Mouse (Mus musculus) layer of hippocampus, adult 9-11 months (tissue): ENCODE results near the gene Lcp1.

Experiments used
- DNase-seq: peaks from one replicate; pipeline ENCODE4 v3.0.0; 2022

The Lcp1 gene

DNA sequence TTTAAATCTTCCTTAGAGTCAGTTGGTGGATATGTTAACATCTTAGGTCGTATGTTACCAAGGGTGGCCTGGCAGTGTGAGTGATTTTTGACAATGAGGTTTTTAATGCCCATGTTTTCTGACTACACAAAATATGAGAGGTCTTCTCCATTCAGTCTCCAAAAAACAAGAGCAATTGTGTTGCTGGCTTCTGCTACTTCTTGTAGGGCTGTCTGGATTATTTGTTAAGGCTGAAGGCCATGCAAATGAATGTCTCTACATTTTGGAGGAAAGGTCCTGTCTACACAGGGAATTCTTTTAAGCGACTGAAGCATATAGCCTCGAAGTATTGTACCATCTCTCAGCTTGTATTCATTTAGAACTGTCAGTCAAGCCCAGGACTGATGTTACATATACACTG lies 46.5 kb downstream of the Lcp1 start:
- DNase-seq = no peak

DNA sequence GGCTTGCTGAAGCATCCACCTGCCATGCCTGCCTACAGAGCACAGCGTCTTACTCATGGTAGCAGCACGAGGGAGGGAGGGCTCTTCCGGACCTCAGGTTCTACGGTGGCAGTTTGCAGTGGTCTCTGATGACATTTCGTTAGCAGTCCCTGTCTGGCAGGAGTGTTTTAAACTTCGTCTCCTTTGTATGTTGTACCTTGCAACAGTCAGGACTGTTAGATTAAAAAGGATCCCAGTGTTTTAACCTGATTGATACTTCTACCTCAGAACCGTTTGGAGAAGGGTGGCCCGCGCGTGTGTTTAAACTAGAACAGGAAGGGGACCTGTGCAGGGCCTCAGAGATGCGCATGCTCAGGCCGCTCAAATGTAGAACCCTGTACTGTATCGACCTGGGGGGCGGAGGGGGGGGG lies 47.5 kb downstream of the Lcp1 start:
- no peak for DNase-seq

DNA sequence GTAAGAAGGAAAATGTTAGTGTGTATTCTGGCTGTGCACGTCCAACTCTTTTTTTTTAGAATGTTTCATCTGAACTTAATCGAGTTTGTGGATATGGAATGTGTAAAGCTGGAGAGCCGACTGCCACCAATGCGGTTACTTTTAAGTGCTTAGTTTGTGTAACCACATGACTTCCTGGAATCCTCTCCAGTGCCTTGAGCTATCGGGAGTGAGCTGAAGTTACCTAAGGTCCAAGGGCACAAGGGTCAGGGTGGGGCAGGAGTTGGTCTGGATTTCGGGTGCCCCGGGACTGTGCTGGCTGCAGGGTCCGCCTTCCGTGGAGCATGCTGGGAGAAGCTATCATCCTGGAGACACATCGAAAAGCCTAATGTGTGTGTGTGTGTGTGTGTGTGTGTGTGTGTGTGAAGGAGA lies 47.9 kb downstream of the Lcp1 start:
- DNase-seq = no peak

DNA sequence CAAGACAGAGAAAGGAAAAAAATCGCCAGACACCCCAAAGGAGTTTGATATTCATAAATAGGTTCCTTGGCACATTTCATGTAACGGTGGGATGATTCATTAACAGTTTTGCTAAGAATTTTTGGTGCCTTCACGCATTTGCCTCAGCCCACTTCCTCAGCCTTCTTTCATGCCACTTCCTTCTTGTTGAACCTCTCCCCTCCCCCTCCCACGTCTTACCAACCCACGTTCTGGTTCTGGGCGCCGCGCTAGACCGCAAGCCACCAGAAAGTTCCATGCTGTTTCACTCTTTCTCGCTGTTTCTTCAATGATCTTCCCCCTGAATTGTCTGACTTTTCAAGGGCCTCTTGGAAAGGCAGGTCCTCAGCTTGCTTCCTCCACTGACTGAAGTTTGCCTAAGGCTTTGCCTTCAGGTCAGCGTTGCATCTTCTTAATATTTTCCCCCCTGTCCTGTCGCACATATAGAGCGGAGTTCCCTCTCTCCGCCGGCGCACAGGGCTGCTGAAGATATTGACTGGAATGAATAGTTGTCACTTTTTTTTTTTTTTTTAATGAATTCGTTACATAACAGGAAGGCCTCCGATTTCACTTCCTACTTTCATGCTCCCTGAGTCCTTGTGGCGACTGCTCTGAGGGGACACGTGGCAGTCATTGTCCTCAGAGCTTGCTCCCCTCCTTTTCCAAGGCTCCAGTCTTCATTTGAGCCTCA lies 48.5 kb downstream of the Lcp1 start:
- DNase-seq = peak; percentile 65

DNA sequence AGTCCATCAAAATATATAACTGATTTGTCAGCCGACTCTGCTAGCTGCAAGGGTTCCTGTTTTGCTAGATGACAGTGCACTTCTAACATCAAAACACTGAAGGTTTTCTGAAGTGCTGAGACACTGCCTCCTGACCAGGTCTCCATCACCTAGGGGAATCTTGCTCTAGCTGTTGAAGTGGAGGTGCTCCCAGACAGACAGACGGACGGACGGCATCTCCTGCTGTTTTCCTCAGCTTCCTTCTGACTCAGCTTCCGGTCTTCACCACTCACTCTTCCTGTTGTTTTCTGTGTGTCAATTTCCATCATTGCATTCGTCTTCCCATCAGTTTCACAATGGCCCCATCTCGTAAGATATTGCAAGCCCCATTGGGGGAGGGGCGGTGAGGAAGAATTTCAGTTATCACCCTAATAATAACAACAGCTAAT lies 49.7 kb downstream of the Lcp1 start:
- no peak for DNase-seq

DNA sequence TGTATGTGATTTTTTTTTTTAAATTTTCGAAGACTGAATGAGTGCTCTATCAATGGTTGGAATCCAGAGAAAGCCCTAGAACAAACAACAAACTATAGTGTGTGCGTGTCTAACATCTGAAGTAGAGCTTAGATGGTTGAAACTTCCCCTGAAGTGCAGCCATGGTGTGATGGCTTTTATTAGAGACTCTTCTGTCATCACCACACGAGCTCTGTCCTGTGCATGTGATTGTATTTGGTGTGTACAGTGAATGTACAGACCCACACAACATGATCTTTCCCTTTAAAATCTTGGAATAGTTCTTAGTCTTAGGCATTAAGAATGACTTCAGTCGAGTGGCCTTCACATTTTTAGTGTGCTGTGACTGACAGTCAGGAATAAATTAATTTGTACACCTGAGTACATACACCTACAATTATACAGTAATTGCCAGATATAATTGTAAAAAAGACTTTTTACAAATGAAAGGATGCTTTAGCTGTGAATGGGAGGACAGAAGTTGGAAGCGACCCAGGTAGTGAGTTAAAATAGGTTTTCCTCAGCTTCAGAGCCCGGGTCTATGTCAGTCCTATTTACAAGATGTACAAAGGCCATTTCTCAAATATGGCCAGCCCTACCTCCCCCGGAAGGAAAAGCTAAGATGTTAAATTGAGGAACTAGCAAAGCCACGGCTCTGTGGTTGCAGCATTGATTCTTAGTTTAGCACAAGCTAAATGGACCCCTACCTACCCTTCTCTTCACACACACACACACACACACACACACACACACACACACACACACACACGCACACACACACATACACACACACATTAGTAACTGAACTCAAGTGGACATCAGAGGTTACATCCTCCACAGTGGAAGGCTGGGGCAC lies 50.4 kb downstream of the Lcp1 start:
- DNase-seq = no peak

DNA sequence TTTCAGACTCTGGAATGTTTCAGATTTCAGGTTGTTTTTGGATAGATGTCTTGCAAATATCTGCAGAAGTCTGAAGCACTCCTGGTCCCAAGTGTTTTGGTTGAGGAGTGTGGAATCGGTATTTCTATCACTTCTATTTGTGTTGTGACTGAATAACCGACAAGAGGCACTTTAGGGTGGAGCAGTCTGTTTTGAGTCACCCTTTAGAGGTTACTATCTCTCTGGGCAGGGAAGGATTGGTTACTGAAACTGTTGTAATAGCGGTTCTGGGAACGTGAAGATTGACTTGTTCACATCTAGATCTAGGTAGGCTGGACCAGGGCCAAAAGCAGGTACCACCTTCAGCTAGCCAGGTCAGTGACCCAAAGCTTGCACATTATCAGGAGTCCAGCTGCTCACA lies 51.5 kb downstream of the Lcp1 start:
- DNase-seq = no peak

DNA sequence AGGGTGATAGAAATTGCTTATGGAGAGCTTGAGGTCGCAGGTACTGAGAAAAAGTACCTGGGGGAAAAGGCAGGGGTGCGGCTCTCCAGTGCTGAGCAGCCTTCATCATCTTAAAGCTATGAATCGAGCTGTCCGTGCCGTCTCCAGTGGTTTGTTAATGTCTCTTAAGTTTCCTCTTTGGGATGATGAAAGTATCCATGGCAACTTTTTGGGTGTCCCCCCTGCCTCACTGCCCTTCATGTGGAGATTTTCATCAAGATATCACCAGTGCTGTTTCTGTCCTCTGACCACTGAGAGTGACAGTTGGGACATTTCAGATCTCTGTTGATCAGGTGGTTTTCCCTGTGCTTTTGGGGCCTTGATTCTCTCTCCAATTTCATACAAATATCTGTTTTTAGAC lies 51.9 kb downstream of the Lcp1 start:
- no peak for DNase-seq

DNA sequence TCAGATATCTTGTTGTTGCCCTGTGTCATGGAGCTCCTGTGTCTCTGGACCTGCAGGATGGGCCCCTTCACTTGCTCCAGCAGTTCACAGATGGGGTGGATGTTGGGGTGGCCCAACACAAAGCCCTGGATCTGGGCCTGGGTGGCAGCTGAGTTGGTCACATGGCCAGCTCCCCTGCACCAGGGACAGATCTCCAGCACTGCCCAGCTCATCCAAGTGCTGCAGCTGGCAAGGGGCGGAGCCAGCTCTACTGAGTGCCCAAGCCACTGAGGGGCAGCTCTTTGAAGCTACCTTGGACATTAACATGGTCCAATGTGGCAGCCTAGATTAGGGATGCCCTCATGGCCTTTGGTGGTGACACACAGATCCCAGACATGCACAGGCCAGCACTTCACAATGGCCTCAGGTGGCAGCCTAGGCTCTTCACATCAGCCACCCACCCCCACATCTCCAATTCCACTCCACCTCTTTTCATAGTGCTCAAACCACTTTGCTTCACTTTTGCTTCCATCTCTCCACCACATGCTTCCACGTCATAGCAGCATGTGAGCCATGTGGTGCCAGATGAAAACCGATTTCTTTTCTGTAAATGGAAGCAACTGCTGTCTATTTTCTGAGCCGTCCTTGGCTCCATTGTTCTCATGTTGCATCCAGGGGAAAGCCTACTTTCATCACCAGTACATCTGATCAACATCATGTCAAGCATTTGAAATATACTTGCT lies 53.3 kb downstream of the Lcp1 start:
- peak; percentile 21 for DNase-seq

DNA sequence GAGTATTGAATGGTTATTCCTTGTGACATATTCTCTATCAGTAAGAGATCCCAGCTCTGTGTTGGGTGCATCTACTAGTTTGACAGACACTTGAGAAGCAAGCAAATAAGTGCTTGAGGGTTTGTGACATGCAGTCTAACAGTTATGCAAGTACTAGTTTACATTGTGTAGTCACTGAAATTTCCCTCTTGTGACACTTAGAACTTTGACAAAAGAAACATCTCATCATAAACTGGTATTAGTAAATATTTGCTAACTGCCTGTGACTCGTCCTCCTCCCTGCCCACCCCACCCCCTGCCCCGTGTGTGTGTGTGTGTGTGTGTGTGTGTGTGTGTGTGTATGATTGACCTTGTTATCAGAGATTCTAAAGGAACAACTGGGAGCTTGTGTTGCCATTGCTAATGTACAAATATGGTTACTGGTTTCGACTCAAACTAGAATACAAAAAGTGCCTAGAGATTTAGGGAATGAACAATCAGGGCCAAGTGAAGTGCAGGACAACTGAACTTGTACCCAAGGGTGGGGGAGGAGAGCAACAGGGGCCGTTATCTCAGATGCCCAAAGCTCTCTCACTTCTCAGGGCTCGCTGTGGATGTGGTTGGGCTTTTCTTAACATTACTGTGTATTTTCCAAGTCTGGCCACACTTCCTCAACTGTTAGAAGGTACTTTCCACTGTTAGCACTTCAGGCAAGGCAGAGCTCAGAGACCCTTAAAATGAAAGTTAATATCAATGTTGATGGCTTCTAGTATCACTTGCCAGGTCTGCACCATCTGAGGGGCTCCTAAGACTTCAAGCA lies 55.1 kb downstream of the Lcp1 start:
- DNase-seq = no peak

- DNase-seq = no peak
Observed at GRCm38 (mm10) chr14:75186858-75187415, 56.0 kb downstream of the Lcp1 start.

DNA sequence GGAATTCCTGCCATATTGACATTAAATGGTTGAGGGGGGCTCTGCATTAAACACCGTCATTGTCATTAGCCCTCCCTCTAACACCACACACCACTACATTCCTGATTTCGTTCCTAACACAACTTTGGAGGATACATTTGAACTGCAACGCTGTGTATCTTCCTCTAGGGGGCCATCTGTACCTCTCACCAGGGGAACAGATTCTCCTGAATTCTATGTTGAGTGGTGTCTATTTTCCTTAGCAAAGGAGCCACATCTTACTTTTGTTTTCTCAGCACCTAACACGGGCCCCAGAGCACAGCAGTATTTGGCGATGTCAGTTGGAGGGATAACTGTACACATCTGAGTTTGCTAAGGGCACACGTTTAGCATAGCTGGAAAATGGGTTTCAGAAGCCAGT lies 57.6 kb downstream of the Lcp1 start:
- DNase-seq = no peak

- no peak for DNase-seq
Observed at GRCm38 (mm10) chr14:75189031-75189430, 58.1 kb downstream of the Lcp1 start.

- DNase-seq = no peak
Observed at GRCm38 (mm10) chr14:75190683-75191082, 59.8 kb downstream of the Lcp1 start.

DNA sequence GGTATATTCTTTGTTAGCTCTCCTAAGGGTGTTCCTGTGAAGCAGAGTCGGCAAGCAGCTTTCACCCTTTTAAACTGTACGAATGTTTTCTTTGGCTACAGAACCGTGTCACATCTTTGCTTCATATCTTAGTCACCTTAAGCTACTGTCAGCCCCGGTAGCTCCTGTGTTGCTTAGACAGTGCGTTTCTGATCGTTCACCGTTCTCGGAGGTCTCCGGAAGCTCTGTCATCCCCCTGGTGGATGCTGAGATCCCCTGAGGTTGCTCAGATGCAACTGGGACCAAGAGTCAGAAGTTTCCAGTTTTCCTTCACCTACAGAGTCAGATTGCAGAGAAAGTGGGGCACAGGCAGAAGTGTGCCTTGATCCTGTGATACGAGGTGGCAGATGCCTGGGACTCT lies 61.5 kb downstream of the Lcp1 start:
- DNase-seq = no peak

DNA sequence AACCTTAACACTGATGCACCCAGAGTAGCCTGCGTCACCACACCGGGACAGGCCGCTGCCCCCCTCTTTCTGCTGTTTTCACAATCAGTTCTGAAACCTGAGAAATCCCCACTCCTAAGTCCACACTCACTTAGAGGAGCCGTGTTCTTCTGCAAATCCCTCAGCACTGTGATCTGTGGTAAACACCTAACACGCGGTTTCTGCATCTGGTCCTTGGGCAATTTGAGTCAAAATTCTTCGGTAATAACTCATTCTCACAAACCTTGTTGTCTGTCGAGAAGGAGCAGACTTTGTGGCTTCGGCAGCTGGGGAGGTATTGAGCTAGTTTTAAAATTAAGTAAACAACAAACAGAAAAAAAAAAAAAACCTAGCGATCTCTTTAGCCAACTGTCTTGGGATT lies 62.0 kb downstream of the Lcp1 start:
- DNase-seq = no peak

- no peak for DNase-seq
Observed at GRCm38 (mm10) chr14:75195530-75195929, 64.6 kb downstream of the Lcp1 start.

DNA sequence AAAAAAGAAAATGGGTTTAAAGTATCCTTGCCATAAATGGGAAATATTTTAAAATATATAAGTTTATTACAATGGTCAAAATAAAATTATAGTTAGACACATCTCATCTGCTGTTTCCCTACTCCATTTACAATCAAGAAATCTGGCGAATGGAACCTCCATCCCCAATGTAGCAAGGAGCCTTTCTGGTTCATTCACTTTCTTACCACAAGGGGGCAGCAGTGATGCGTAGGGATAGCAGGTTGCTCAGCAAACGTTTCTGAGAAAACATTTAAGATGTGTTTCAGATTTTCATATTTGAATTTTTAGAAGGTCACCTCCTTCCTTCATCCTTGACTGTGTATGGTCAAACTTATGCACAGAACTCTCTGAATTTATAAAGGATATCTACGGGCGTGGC lies 66.1 kb downstream of the Lcp1 start:
- peak; percentile 30 for DNase-seq

GRCm38 (mm10) chr14:75197660-75198059 lies 66.8 kb downstream of the Lcp1 start:
- DNase-seq = no peak

DNA sequence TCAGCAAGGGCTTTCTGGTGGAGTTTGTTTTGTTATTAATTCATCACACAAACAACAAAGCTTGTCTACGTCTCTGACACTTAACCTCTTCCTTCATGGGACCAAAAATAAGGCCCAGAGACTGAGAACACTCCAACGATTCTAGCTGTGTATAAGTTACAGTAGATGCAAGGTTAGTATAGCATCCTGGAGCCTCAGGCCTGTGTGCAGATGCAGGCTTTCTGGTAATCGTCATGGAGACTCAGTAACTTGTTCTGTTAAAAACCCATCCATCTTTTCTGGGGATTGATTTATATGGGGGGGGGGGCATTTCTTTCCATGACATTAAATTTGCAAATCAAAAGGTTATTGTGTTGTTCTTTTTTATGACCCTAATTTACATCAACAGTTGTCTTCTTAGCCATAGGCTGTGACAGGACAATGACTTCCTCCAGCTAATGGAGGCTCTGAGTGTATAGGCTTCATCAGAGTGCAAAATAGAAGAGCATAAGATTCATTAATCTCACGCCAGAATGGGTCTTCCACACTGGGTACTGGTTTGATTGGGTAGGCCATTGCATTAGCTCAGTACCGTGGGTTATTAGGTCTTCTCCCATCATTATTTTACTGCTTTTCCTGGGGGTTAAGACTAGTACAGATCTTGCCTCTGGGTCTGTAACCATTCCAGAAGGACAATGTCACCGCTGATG lies 74.6 kb downstream of the Lcp1 start:
- DNase-seq = no peak

DNA sequence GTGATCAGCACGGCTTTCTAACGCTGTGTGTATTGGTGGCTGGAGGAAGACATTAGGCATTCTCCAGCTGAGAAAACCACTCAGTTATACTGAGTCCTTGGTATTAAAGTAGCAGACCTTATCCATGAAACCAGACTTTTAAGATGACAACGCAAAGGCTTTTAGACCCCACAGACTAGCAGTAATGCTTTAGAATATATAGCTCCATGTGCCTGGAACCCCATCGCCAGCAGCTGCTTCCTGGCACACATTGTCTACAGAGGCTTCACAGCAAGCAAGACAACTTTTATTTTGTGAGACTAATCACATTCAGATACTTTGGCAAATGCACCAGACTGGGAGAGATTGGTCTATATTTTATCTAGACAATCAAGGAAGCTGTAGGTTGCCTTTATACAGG lies 75.4 kb downstream of the Lcp1 start:
- DNase-seq = no peak
